Mouse (Mus musculus) frontal cortex, postnatal 10 days (tissue): ENCODE data around the gene Ranbp3.
"Not testable (repeated sequence)": the region's sequence is repeated elsewhere in the genome, so short reads cannot be mapped to it uniquely, and the experiment has no call there.

Experiments
- DNase-seq, 2 experiments: peaks; one replicate each; pipeline ENCODE4 v3.0.0; 2022; ENCODE audit warnings: low spot score in 2 of 2, mixed read lengths in 1 of 2

Ranbp3 gene

DNA sequence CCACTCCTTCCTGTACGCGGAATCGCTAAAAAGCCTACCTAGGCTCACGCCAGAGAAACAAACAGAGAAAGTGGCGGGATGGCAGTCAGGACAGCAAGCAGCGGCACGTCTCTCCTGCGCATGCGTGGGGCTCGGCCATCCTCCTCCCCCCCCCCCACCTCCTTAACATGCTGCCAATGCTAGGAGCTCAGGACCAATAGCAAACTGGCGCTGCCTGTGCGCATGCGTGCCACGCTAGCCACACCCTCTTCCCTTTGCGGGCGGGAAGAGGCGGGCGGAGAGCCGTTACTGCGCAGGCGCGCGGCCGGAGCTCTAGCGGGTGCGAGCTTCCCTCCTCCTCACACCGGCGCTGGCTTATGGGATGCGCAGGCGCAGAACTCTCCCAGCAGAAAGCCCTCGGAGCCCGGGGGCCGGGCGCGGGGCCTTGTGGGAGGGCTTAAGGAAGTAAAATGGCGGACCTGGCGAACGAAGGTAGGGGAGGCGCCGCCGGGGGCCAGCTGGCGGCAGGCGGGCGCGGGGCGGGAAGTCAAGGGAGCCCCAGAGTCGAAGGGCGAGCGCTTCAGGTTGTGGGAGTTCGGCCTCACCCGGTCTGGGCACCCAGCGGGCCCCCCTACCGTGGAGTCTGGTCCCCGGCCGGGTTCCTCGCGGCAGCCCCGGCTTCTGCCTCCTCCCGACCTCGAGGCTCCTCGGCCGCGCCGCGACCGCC is at the start of gene Ranbp3:
Gene Ranbp3 (plus strand): TSS at position 354 of the 706 bp plus-strand sequence.
- DNase-seq: peak; percentile 99 to 100

DNA sequence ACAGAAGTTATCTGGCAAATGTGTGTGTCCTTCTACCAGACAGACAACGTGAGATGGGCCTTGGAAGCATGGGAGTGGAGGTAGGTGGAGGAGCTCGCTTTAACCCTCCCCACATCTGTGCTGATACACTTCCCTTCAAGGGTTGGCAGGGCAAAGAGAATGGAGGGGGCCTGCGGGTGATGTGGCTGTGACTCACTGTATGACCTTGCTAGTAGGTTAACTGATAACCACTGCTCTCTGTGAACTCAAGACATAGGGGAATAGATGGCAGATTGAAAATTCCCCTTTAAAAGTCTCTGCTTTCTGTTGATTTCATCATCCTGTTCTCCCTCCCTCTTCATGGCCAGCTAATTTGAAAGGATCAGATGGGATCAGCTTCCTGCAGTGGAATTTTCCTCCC is 47.6 kb upstream of the Ranbp3 start:
- no peak for DNase-seq

GRCm38 (mm10) chr17:56626260-56626659 is 46.8 kb upstream of the Ranbp3 start:
- DNase-seq: no peak

- peak; percentile 90 to 96 for DNase-seq
These were observed 46.2 kb upstream of the Ranbp3 start, which contains the start of gene Lonp1 for GRCm38 (mm10) chr17:56626754-56627470. TSS of gene Lonp1 (minus strand) at chr17:56626887.

GRCm38 (mm10) chr17:56627530-56628277 is 45.4 kb upstream of the Ranbp3 start, which contains the start of gene Catsperd:
TSS of gene Catsperd (plus strand) at chr17:56628143.
- DNase-seq: no peak

DNA sequence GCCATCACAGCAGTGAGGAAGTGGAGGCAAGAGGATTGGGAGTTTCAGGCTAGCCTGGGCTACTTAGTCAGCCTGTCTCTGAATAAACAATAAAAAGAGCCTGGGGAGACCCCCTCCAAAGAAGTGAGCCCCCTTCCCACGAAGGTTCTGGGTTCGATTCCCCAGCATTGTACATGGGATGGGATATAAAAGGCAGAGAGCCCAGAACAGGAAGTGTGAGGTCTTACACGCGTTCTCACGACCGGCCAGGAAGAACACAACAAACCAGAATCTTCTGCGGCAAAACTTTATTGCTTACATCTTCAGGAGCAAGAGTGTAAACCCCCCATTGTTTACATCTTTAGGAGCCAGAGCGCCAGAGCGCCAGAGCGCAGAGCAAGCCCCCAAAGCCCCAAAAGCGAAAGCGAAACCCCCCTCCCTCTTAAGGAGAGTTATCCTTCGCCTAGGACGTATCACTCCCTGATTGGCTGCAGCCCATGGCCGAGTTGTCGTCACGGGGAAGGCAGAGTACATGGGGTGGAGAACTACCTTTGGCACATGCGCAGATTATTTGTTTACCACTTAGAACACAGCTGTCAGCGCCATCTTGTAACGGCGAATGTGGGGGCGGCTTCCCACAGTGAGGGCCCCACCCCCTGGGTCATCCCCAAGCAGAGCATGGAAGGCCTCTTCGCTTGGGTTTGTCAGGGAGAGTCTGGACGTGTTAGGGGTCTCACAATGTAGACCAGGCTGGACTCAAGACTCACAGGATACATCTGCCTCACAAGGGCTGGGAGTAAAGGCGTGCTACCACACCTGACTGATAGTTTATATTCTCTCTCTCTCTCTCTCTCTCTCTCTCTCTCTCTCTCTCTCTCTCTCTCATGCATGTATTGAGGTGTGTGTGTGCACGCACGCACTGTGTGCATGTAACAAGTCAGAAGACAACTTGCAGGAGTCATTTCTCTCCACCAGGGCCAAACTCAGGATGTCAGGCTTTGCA is 43.0 kb upstream of the Ranbp3 start:
- not testable (repeated sequence) for DNase-seq

- DNase-seq: no peak
These were observed 41.3 kb upstream of the Ranbp3 start for GRCm38 (mm10) chr17:56631807-56632206.

GRCm38 (mm10) chr17:56634023-56634422 is 39.1 kb upstream of the Ranbp3 start:
- no peak for DNase-seq

GRCm38 (mm10) chr17:56643237-56643636 is 29.9 kb upstream of the Ranbp3 start:
- no peak for DNase-seq

GRCm38 (mm10) chr17:56647546-56647945 is 25.5 kb upstream of the Ranbp3 start:
- DNase-seq: no peak

DNA sequence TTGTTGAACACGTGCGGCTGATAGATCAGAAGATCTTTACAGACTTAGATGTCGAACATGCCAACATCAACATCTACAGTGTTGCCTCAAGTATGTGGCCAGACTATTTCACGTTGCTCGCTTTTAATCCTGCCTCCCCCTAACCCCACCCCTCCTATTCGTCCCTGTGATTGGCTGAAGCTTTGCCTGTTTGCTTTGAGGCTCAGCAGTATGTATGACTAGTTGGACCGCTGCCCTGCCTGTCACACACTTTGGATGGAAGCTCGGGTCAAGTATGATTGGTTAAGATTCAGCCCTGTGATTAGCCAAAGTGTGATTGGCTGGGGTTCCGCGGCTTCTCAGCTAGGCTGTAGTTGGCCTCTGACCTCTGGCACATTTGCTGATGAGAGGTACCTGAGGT is 21.3 kb upstream of the Ranbp3 start:
- no peak for DNase-seq

- no peak for DNase-seq
These were observed 18.3 kb upstream of the Ranbp3 start for GRCm38 (mm10) chr17:56654771-56655170.

GRCm38 (mm10) chr17:56655311-56655710 is 17.8 kb upstream of the Ranbp3 start:
- no peak for DNase-seq

DNA sequence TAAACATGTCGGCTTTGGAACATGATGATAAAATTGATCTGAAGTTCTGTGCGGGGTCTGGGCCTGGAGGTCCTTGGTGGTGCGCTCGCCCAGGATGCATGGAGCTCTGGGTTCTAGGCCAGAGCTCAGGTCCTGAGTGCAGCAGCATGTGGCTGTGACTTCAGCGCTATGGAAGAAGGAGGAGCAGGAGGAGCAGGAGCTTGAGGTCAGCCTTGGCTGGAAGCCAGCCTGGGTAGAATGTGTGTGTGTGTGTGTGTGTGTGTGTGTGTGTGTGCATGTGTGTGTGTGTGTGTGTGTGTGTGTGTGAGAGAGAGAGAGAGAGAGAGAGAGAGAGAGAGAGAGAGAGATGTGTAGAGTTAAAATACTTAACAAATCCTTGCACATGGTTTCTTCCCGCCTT is 16.9 kb upstream of the Ranbp3 start:
- no peak for DNase-seq

- no peak for DNase-seq
These were observed 9.4 kb upstream of the Ranbp3 start for GRCm38 (mm10) chr17:56663659-56664058.

DNA sequence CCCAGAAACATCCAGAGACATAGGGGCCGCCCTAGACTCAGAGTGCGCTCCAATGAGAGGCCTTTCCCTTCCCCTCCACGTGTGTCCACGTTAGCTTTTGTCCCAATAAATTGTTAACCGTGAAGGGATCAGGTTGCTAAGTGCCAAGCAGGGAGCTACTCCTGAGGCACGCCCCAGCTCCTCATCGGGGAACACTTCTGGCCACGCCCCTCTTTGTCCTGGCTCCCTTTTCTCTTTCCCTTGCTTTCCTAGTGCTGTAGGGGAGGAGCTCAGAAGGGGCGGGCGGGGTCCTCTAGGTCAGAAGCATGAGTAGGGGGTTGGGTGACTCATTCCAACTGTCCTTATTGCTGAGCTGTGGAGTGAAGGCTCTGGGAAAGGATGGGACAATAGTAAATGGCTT is 8.8 kb upstream of the Ranbp3 start:
- DNase-seq: no peak

DNA sequence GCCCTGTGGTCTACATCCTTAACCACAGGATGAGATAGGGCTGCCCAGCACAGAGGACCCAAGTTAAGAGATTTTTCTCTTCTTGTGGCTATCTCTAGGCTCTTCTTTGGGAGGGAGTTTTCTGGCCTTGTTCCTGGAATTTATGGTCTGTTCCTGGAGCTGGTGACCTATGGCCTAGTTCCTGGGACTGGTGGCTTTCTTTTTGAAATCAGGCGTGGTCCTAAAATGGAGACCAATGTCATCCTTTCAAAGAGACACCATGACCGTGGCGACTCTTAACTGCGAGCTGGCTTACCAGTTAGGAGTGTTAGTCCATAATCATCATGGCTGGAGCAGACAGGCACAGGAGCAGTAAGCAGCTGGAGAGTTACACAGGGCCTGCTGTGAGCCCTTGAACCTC is 6.7 kb upstream of the Ranbp3 start:
- DNase-seq: no peak

GRCm38 (mm10) chr17:56667591-56667990 is 5.5 kb upstream of the Ranbp3 start:
- no peak for DNase-seq

- DNase-seq: peak; percentile 59 to 84
These were observed 4.5 kb upstream of the Ranbp3 start for GRCm38 (mm10) chr17:56668384-56669144.

GRCm38 (mm10) chr17:56669766-56670165 is 3.3 kb upstream of the Ranbp3 start:
- DNase-seq: no peak
